Comparison of ENCODE assay signal across 24 mouse cellular contexts in genomic region chr2:9697591-9698345, GRCm38 (mm10).
DNase-seq lines count a peak whose midpoint lies in the region; TF ChIP-seq lines count a peak whose summit lies in the region.
"Had no signal": no experiment of that assay in that cellular context is flagged by ENCODE, and none has a peak within 500 bp of the region (broad histone marks: within the 10 kb centered on the region; RNA-seq: fewer than 3 reads in every experiment).

No protein-coding gene starts in this region.

- peak overlapping the region; percentile 34; the same call in 1 of the 2 replicates for H3K27ac ChIP-seq in cerebellum, adult 2 months (ENCODE audit: insufficient read depth, low read length)
- H3K27ac ChIP-seq: embryonic facial prominence, embryonic 10.5 days; embryonic facial prominence, embryonic 15.5 days; forebrain, embryonic 13.5 days; hindbrain, embryonic 13.5 days; liver, embryonic 14.5 days; macrophage; midbrain, embryonic 13.5 days; neural tube, embryonic 13.5 days had no signal

- no peak for TF ChIP-seq POLR2A in cerebellum, adult 2 months (IDR thresholded peaks at IDR 0.05; ENCODE audit: borderline replicate concordance, insufficient read depth, low read length)

- no peaks in the 10 kb centered on the region for H3K27me3 ChIP-seq in cerebellum, adult 2 months (ENCODE audit: control insufficient read depth, insufficient read depth, low read length)
- H3K27me3 ChIP-seq: CH12.LX; embryonic facial prominence, embryonic 15.5 days; forebrain, embryonic 13.5 days; hindbrain, embryonic 13.5 days; midbrain, embryonic 13.5 days; neural tube, embryonic 13.5 days had no signal

- H3K4me3 ChIP-seq in cerebellum, adult 2 months (replicated peaks; ENCODE audit: insufficient read depth, low read depth, low read length) = no peak overlapping the region
- H3K4me3 ChIP-seq: embryonic facial prominence, embryonic 10.5 days; embryonic facial prominence, embryonic 15.5 days; forebrain, embryonic 13.5 days; hindbrain, embryonic 13.5 days; midbrain, embryonic 13.5 days; neural tube, embryonic 13.5 days had no signal

- H3K4me1 ChIP-seq in cerebellum, adult 2 months (ENCODE audit: control insufficient read depth, insufficient read depth, low read length) = peaks cover 12% of the 10 kb centered on the region
- H3K4me1 ChIP-seq: embryonic facial prominence, embryonic 10.5 days; embryonic facial prominence, embryonic 15.5 days; forebrain, embryonic 13.5 days; hindbrain, embryonic 13.5 days; midbrain, embryonic 13.5 days; neural tube, embryonic 13.5 days had no signal

- WGBS in cerebellum, adult 2 months = 15% methylated on average over 6 of the region's 6 CpGs

- TF ChIP-seq CTCF in cerebellum, adult 2 months (IDR thresholded peaks at IDR 0.05; ENCODE audit: borderline replicate concordance, insufficient read depth, low read depth, low read length) = no peak

- peak; percentile 2 to 6 for DNase-seq in layer of hippocampus, postnatal 14 days (ENCODE audit: low spot score in 2 of 2)
- no peak for DNase-seq in layer of hippocampus, adult 9-11 months
- DNase-seq in cerebellum, adult 2 months = peak in 1 of 2 experiments; percentile 36
- DNase-seq in cerebellum, postnatal 14 days = peak; percentile 39 to 64
- DNase-seq in left cerebral cortex, adult 8-10 months (ENCODE audit: low spot score in 2 of 2) = no peak
- no peak for DNase-seq in embryo, embryonic 10 days (ENCODE audit: low spot score)
- DNase-seq: adrenal gland, postnatal 10 days; B cell, adult 2 months; gastrocnemius, postnatal 14 days; heart, postnatal 4 days; kidney, adult 11 months; kidney, postnatal 36 days; liver; lung, adult 2 months; lung, postnatal 10 days had no signal

Comparison
In these comparisons a context has a peak if more than half of its experiments do, and no peak if none do; other contexts are left out.
1. DNase-seq: peak in layer of hippocampus, postnatal 14 days (2 of 2) and cerebellum, postnatal 14 days (2 of 2); none in layer of hippocampus, adult 9-11 months (single experiment), left cerebral cortex, adult 8-10 months (0 of 2) and embryo, embryonic 10 days (single experiment).